Mouse (Mus musculus): ENCODE data around the gene Fras1. TPM values are rescaled to one million over a fixed set of nuclear protein-coding genes. Genes with fewer than 3 reads are reported as not detected.

Gene Fras1
- polyA plus RNA-seq, 1 experiment from 2014 or later, result 30.5 TPM

DNA sequence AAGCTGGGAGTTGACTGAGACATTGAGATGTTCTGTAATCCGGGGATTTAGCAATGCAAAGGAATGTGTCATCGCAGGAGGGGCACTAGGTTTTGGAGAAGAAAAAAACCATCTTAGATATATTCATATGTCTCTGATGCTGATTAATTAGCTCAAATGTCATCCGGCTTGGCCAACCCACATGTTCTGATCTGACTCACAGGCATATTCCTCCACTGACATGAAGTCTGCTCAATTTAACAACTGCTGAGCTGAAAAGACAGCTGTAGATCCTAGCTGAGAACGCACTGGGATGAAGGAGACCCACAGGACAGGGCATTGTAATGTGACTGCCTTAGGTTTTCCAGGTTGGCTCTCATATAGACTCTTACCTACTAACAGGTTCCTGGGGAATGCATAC, 128.0 kb downstream of the Fras1 start:
- no peak for ATAC-seq (ENCODE audit: insufficient read depth)
- Histone ChIP-seq H3K4me3 (ENCODE audit: low read depth, low read length) (no peak overlapping the region), H3K9ac (no peak overlapping the region), H3K36me3 (ENCODE audit: insufficient read depth) (no peaks in the 10 kb centered on the region), H3K27ac (ENCODE audit: low read depth) (no peak overlapping the region), H3K4me1 (ENCODE audit: insufficient read depth) (no peaks in the 10 kb centered on the region), H3K4me2 (no peak overlapping the region), H3K27me3 (ENCODE audit: insufficient read depth, low read length) (no peaks in the 10 kb centered on the region), H3K9me3 (ENCODE audit: low read depth, low read length) (no peaks in the 10 kb centered on the region)
- 81% methylated on average over 4 of the region's 4 CpGs for WGBS
- no peak for DNase-seq
- TF ChIP-seq CTCF (IDR thresholded peaks at IDR 0.05; ENCODE audit: low read depth), result no peak

DNA sequence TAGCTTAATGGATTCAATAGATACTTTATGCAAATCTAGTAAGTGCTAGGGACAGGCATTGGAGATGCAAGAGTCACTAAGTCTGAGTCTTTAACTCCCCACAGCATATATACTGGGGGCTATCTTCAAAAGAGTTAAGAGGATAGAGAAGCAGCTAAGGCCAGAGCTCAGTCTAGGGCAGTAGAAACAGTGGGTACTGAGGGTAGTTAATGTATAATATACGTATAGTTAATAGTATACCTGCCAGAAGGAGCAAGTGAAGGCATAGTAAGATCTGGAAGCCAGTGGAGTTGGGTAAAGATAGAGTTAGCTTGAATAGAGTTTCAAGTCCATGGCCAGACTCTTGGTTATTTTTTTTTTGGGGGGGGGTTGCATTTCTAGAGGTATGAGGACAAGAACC, 128.6 kb downstream of the Fras1 start:
- H3K9ac ChIP-seq, result no peak overlapping the region
- H3K27ac ChIP-seq (ENCODE audit: low read depth), result no peak overlapping the region
- H3K4me3 ChIP-seq (ENCODE audit: low read depth, low read length), result no peak overlapping the region
- 77% methylated on average over 1 of the region's 1 CpGs for WGBS
- no peaks in the 10 kb centered on the region for H3K27me3 ChIP-seq (ENCODE audit: insufficient read depth, low read length)
- no peaks in the 10 kb centered on the region for H3K36me3 ChIP-seq (ENCODE audit: insufficient read depth)
- ATAC-seq (ENCODE audit: insufficient read depth), result no peak
- no peak overlapping the region for H3K4me2 ChIP-seq
- DNase-seq, result no peak
- no peaks in the 10 kb centered on the region for H3K4me1 ChIP-seq (ENCODE audit: insufficient read depth)
- TF ChIP-seq CTCF (IDR thresholded peaks at IDR 0.05; ENCODE audit: low read depth), result no peak
- no peaks in the 10 kb centered on the region for H3K9me3 ChIP-seq (ENCODE audit: low read depth, low read length)

DNA sequence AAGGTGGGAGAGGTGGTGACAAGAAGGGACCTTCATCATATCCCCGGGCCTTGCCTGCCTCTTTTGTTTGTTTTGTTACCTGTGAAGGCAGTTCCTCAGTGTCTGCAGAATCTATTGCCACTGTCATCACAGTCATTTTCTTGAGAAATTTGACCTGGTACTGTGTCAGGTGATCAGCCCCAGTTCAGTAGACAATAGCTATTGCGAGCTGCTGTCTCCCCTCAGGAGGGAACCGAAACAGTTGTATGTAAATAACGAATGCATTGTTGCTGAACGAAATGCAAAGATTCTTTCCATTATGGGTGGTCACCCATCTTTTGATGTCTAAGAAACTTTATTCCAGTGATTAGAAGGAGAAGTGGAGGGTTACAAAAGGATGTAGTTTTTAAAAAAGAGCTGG, 137.2 kb downstream of the Fras1 start:
- no peak for ATAC-seq (ENCODE audit: insufficient read depth)
- Histone ChIP-seq H3K9me3 (ENCODE audit: low read depth, low read length) (no peaks in the 10 kb centered on the region), H3K27ac (ENCODE audit: low read depth) (no peak overlapping the region), H3K4me3 (ENCODE audit: low read depth, low read length) (no peak overlapping the region), H3K4me1 (ENCODE audit: insufficient read depth) (no peaks in the 10 kb centered on the region), H3K9ac (no peak overlapping the region), H3K27me3 (ENCODE audit: insufficient read depth, low read length) (no peaks in the 10 kb centered on the region), H3K36me3 (ENCODE audit: insufficient read depth) (no peaks in the 10 kb centered on the region), H3K4me2 (no peak overlapping the region)
- TF ChIP-seq CTCF (IDR thresholded peaks at IDR 0.05; ENCODE audit: low read depth), result no peak
- DNase-seq, result no peak
- 68% methylated on average over 5 of the region's 5 CpGs for WGBS

DNA sequence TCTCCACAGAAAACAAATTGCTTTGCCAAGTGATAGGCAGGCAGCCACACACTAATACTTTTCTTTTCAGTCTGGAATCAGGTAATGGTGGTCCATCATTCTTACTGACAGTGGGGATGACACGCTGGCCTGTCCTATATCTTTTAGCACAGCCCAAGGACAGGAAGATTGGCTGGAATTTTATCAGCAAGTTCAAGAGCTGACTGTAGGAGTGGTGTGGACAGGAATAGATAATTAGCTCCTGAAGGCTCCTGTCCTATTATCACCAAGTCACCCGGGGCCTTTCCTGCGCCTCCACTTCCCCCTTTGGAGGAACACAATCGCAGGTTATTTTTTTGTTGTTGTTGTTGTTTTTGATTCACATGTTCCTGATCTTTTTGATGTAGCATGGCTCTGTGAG, 139.6 kb downstream of the Fras1 start:
- ATAC-seq (ENCODE audit: insufficient read depth), result no peak
- Histone ChIP-seq H3K9me3 (ENCODE audit: low read depth, low read length) (no peaks in the 10 kb centered on the region), H3K4me3 (ENCODE audit: low read depth, low read length) (no peak overlapping the region), H3K27me3 (ENCODE audit: insufficient read depth, low read length) (no peaks in the 10 kb centered on the region), H3K4me2 (no peak overlapping the region), H3K9ac (no peak overlapping the region), H3K27ac (ENCODE audit: low read depth) (no peak overlapping the region), H3K4me1 (ENCODE audit: insufficient read depth) (no peaks in the 10 kb centered on the region), H3K36me3 (ENCODE audit: insufficient read depth) (no peaks in the 10 kb centered on the region)
- DNase-seq, result no peak
- WGBS, result 53% methylated on average over 4 of the region's 4 CpGs
- TF ChIP-seq CTCF (IDR thresholded peaks at IDR 0.05; ENCODE audit: low read depth), result no peak

DNA sequence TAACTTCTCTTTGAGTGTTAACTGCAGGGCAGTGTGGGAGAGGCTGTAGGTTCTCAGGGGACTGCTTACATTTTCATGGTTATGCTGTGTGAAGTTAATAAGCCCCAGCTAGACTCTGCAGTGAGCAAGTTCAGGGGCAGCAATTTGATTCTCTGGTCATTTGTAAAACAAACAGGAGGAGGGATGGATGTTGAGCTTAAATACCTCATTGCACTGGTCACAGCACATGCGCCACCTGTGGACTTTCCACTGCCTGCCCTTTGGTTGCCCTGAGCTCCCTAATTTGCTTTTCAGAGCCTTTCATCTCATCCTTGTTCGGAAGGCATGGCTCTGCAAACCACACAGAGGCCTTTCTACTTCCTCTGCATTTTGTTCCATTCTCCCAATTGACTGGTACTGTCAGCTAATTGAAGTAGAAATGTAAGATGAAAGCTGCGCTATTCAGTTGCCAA, 142.1 kb downstream of the Fras1 start:
- H3K4me1 ChIP-seq (ENCODE audit: insufficient read depth), result no peaks in the 10 kb centered on the region
- no peak overlapping the region for H3K9ac ChIP-seq

DNA sequence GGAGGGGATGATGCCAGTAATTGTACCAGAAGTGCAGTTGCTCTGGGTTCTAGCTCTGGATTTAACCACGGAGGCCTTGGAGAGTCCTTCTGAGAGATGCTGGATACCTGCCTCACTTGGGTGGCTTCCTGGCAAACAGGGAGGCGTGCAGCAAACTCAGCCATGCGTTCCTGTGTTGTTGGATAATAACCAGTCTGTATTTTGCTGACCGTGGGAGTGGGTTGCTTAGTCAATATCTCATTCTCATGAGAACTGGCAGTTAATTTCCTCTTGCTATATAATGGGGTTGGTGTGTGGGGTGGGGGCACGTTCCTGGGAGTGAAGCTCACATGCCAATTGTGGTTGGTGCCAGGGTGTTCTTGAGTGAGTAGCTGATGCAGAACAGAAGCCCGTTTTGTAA, 142.6 kb downstream of the Fras1 start:
- DNase-seq, result no peak
- H3K4me1 ChIP-seq (ENCODE audit: insufficient read depth), result no peaks in the 10 kb centered on the region
- no peak overlapping the region for H3K4me2 ChIP-seq
- no peak overlapping the region for H3K9ac ChIP-seq
- no peak for TF ChIP-seq CTCF (IDR thresholded peaks at IDR 0.05; ENCODE audit: low read depth)
- H3K36me3 ChIP-seq (ENCODE audit: insufficient read depth), result no peaks in the 10 kb centered on the region
- H3K4me3 ChIP-seq (ENCODE audit: low read depth, low read length), result no peak overlapping the region
- 82% methylated on average over 6 of the region's 6 CpGs for WGBS
- no peaks in the 10 kb centered on the region for H3K27me3 ChIP-seq (ENCODE audit: insufficient read depth, low read length)
- no peak for ATAC-seq (ENCODE audit: insufficient read depth)
- no peaks in the 10 kb centered on the region for H3K9me3 ChIP-seq (ENCODE audit: low read depth, low read length)
- H3K27ac ChIP-seq (ENCODE audit: low read depth), result no peak overlapping the region

More for the DNA sequence above, 142.1 kb downstream of the Fras1 start:
- Histone ChIP-seq H3K4me2 (no peak overlapping the region), H3K27me3 (ENCODE audit: insufficient read depth, low read length) (no peaks in the 10 kb centered on the region), H3K4me3 (ENCODE audit: low read depth, low read length) (no peak overlapping the region), H3K36me3 (ENCODE audit: insufficient read depth) (no peaks in the 10 kb centered on the region), H3K9me3 (ENCODE audit: low read depth, low read length) (no peaks in the 10 kb centered on the region), H3K27ac (ENCODE audit: low read depth) (no peak overlapping the region)
- DNase-seq (no peak), ATAC-seq (ENCODE audit: insufficient read depth) (no peak)
- no peak for TF ChIP-seq CTCF (IDR thresholded peaks at IDR 0.05; ENCODE audit: low read depth)
- WGBS, result 80% methylated on average over 3 of the region's 3 CpGs

DNA sequence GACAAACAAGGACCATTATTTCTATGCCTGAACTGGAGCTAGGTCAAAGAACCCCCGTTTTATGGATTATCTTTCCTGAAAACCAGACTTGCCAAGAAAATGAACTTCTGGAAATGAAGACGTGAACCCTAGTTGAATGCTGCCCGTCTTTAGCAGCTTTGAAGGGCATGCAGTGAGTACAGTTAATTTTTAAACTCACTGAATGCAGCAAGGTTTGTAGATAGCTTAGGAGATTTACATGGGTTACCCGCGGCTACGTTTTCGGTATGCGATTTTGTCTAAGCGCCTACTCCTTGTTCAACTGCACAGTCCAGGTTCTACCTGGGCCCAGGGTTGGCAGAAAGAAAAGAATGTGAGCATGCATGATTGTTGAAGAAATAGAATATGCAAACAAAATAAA, 147.8 kb downstream of the Fras1 start:
- H3K27ac ChIP-seq (ENCODE audit: low read depth), result no peak overlapping the region
- no peak overlapping the region for H3K9ac ChIP-seq
- TF ChIP-seq CTCF (IDR thresholded peaks at IDR 0.05; ENCODE audit: low read depth), result no peak
- 75% methylated on average over 9 of the region's 9 CpGs for WGBS
- H3K4me2 ChIP-seq, result no peak overlapping the region
- DNase-seq (no peak), ATAC-seq (ENCODE audit: insufficient read depth) (no peak)
- no peak overlapping the region for H3K4me3 ChIP-seq (ENCODE audit: low read depth, low read length)
- H3K36me3 ChIP-seq (ENCODE audit: insufficient read depth), result no peaks in the 10 kb centered on the region
- H3K27me3 ChIP-seq (ENCODE audit: insufficient read depth, low read length), result no peaks in the 10 kb centered on the region
- no peaks in the 10 kb centered on the region for H3K4me1 ChIP-seq (ENCODE audit: insufficient read depth)
- no peaks in the 10 kb centered on the region for H3K9me3 ChIP-seq (ENCODE audit: low read depth, low read length)

DNA sequence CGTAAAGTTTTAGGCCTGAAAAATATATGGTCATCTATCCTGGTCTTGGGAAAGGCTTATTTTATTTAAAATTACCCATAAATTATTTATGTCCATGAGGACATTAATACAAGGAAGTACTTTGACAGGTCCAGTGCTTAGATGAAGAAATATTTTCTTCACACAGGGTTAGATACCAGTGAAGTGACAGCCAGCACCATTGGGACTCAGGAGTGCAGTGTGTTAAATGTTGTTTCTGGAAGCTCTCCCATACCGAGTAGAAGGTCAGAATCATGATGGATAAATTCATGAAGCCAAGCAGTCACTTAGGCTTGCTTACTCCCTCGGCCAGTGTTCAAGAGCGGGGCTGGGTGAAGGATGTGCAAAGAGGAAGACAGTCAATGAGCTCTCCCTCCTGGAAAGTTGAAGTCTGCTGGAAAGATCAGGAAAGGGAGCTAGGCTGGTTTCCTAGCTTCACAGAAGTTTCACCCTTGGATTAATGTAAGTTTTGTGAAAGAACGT, 149.2 kb downstream of the Fras1 start:
- Histone ChIP-seq H3K9ac (no peak overlapping the region), H3K4me3 (ENCODE audit: low read depth, low read length) (no peak overlapping the region), H3K27ac (ENCODE audit: low read depth) (no peak overlapping the region), H3K27me3 (ENCODE audit: insufficient read depth, low read length) (no peaks in the 10 kb centered on the region), H3K36me3 (ENCODE audit: insufficient read depth) (no peaks in the 10 kb centered on the region), H3K4me1 (ENCODE audit: insufficient read depth) (no peaks in the 10 kb centered on the region), H3K9me3 (ENCODE audit: low read depth, low read length) (no peaks in the 10 kb centered on the region), H3K4me2 (no peak overlapping the region)
- WGBS, result 66% methylated on average over 5 of the region's 5 CpGs
- TF ChIP-seq CTCF (IDR thresholded peaks at IDR 0.05; ENCODE audit: low read depth), result no peak
- ATAC-seq (ENCODE audit: insufficient read depth), result no peak
- peak; percentile 17 for DNase-seq

All from lung, embryonic 14.5 days (tissue).